Mouse (Mus musculus): ENCODE data around the gene Tut7. TPM values are rescaled to one million over a fixed set of nuclear protein-coding genes. Genes with fewer than 3 reads are reported as not detected.

The Tut7 gene
- total RNA-seq, 4 experiments from 2014 or later: 35.5 to 42.0 (median 39.5) TPM

Other genes with a start within 250 kb of the Tut7 start
- gene Agtpbp1, start 237.9 kb downstream of the Tut7 start, total RNA-seq (2022): 100 to 1,000 TPM; 109 to 172 (median 146) TPM
- gene Naa35, start 237.9 kb downstream of the Tut7 start, total RNA-seq (2022): 10 to 100 TPM; 77.4 to 98.8 (median 91.4) TPM
- 10 to 100 TPM; 12.3 to 17.9 (median 14.4) TPM for gene Golm1, start 147.3 kb downstream of the Tut7 start, total RNA-seq (2022)
- not detected for gene 4921517D22Rik, start 129.0 kb downstream of the Tut7 start, total RNA-seq (2022)
- gene Spata31d1a, start 112.8 kb downstream of the Tut7 start, total RNA-seq (2022): not detected
- not detected for gene Spata31d1b, start 110.9 kb downstream of the Tut7 start, total RNA-seq (2022)
- not detected for gene Spata31d1d, start 91.4 kb downstream of the Tut7 start, total RNA-seq (2022)
- not detected for gene 1700014D04Rik, start 76.4 kb downstream of the Tut7 start, total RNA-seq (2022)
- gene Isca1, start 53.3 kb downstream of the Tut7 start, total RNA-seq (2022): 100 to 1,000 TPM; 215 to 235 (median 226) TPM
- not detected for gene Gm49354, start 40.9 kb downstream of the Tut7 start, total RNA-seq (2022)

All from heart, adult 8-10 months (tissue).